Mouse (Mus musculus) kidney, adult 18-20 months (tissue): ENCODE measurements around the gene Rora.
A peak's percentile ranks its signal among the peaks of the same experiment; 100 is the strongest.

ENCODE experiments used
- DNase-seq: peaks from one replicate; pipeline ENCODE4 v3.0.0; 2021

The Rora gene

GRCm38 (mm10) chr9:68898286-68898685 lies 244.7 kb downstream of the Rora start:
- no peak for DNase-seq

- no peak for DNase-seq
These were observed 246.1 kb downstream of the Rora start for GRCm38 (mm10) chr9:68899525-68900222.

DNA sequence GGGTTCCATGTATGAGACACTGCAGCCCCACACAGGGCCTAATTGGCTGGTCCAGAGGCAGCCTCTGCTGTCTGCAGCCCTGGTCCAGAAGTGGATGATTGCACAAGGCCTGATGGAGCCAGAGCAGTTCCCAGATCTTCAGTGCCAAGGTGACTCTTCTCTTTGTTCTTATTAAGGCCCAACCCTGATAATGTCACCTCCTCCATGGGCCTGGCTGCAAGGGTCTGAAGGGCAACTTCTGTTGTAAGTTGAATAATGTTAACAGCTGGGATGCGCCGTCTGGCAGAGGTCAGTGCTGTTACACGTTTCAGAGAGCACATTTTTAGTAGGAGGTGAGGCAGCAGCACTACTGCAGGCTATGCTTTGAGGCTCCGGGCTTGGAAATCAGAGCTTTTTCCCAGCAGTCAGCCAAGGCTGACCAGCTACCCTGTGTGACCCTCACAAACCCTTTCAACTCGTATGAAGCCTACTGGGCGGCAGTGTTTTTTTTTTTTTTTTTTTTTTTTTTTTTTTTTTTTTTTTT lies 252.8 kb downstream of the Rora start:
- no peak for DNase-seq

GRCm38 (mm10) chr9:68912483-68913151 lies 259.0 kb downstream of the Rora start:
- no peak for DNase-seq

DNA sequence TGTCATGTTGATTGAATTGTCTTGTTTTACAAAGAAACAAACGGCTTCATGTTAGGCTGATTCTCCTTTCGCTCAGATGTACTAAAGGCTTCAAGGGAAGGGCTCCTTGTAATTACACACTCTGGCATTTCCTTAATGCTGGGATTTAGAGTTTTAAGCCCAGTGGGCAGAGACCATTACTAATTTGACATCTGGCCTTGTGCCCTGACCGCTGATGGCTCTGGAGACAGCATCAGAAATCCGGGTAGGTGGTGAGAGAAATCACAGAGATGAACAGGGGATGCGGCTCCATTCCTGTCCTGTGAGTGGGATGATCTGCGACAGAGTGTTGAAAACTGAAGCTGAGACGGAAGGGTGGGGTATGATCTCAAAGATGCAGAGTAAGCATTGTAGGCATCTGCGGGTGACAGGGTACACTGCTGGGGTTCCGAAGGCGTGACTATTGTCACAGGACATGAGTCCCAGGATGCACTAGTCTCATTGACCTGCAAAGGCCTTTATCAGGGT lies 259.7 kb downstream of the Rora start:
- no peak for DNase-seq

- DNase-seq = no peak
These were observed 261.1 kb downstream of the Rora start for GRCm38 (mm10) chr9:68914541-68915275.

- no peak for DNase-seq
These were observed 263.2 kb downstream of the Rora start for GRCm38 (mm10) chr9:68916741-68917140.

DNA sequence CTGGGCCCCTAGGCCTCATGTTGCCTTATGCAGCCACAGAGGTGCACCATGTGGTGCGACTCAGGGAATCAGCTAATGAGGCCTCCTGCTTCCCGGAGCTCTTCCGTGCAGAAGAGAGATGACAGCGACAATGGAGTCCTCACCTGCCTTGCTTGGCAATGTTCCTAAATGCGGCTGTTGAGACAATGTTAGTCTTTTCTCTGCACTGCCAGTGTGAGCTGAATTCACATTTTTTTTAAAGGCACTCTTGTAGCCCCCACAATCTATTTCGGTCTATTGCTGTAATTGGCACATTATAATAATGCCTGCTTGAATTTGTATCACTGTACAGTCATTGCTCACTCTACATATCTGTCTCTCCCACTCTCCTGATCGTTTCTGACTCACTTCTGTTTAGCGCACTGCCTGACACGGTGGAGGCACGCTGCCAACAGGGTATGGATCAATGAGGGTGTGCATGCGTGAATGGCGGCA lies 269.6 kb downstream of the Rora start:
- no peak for DNase-seq

GRCm38 (mm10) chr9:68926406-68926805 lies 272.8 kb downstream of the Rora start:
- DNase-seq = no peak

- no peak for DNase-seq
These were observed 279.6 kb downstream of the Rora start for GRCm38 (mm10) chr9:68933159-68933558.

- no peak for DNase-seq
These were observed 280.7 kb downstream of the Rora start for GRCm38 (mm10) chr9:68934238-68934637.

GRCm38 (mm10) chr9:68935611-68936010 lies 282.0 kb downstream of the Rora start:
- DNase-seq = no peak

DNA sequence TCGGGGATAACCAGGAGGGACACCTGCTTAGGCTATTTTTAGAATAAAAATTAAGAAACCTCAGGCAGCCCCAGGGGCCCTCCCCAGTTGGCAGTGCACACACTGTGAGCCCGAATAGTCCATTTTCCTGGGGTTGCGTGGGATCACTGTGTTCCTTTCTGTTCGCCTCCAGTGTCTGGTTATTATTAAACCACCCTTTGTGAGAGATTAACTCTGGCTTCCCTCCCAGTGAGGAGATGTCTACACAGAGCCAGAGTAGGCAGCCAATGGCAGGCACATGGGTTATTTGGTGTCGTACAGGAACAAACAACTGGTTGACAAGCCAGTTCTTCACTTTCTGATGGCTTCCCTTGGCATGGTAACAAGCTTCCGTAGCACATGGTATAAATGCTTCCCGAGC lies 287.5 kb downstream of the Rora start:
- peak; percentile 79 for DNase-seq

DNA sequence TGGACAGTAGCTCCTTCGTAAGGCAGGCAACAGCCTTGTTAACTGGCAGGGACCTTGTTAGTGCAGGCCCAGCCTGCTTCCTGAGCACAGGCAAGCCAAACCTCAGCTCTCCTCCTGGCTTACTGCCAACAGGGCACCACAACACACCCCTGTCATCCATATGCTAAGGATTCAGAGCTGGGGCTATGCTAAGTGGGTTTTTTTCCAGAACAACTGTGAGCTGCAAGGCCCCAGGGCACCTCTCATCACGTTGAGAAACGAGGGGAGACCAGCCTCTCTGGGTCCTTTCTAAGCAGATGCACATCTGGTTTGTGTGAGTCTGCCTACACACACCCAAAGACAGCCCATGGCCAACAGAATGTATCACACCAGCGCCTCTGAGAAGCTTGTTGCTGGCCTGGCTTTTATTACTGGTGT lies 289.0 kb downstream of the Rora start:
- no peak for DNase-seq

DNA sequence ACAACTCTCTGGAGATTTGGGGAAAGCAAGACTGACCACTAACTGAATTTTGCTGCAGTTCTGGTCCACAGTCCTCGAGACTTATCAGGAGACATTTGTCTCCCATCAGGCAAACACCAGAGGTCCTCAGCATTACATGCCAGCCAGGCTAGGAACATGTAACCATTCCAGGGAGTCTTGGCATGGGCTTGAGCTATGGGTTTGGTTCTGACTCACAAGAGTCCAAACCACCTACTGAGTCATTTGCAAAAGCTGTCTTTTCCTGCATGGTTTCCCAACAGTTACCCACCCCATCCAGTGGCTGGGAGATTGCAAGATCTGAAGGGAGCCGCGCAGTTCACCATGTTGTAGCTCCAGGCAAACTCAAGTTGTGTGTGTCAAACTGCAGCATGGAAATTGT lies 290.4 kb downstream of the Rora start:
- no peak for DNase-seq

- no peak for DNase-seq
These were observed 294.1 kb downstream of the Rora start for GRCm38 (mm10) chr9:68947707-68948106.

DNA sequence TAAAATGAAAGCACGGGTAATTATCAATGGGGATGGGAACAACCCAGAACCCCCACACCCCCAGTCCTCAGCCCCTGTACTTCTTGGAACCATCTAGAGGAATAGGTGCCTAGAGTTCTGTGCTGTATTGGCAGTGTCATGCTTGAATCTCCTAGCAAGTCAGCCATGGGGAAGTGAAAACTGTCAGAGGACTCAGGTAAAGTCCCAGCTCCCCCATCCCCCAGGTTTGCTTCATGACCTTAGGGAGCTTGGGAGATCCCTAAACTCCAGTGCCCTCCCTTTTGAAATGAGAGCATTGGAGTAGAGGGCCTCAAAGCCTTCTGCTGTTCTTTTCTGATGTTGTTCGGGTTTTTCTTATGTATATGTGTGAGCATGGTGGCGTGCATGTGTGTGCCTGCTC lies 294.6 kb downstream of the Rora start:
- DNase-seq = no peak

DNA sequence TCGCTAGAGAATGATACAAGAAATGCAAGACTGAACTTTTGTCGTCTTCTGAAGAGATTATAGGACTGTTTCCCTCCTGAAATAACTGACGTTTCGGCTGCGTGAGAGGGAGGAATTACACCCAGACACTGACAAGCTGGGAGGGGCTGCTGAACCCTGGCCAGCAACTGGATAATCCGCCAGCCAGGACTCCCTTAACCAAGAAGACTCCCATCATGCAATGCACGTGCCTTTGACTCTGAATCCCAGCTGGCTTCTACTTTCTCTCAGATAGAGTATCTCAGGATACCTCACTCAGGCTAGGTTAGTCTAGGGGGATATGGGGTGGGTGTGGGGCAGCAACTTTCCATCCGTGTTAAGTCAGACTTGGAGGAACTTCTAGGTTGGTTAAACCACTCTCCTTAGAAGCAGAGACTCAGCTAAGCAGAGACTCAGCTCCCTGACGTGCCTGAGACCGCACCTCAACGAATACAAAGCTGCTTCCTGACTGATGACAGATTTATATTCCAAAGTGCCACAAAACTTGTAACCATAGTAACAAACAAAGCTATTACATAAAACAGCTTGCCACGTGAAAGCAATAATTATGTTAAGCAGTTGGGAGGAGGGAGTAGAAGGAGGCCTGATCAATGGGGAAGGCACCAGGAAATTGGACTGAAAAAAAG lies 302.8 kb downstream of the Rora start:
- DNase-seq = peak; percentile 11

DNA sequence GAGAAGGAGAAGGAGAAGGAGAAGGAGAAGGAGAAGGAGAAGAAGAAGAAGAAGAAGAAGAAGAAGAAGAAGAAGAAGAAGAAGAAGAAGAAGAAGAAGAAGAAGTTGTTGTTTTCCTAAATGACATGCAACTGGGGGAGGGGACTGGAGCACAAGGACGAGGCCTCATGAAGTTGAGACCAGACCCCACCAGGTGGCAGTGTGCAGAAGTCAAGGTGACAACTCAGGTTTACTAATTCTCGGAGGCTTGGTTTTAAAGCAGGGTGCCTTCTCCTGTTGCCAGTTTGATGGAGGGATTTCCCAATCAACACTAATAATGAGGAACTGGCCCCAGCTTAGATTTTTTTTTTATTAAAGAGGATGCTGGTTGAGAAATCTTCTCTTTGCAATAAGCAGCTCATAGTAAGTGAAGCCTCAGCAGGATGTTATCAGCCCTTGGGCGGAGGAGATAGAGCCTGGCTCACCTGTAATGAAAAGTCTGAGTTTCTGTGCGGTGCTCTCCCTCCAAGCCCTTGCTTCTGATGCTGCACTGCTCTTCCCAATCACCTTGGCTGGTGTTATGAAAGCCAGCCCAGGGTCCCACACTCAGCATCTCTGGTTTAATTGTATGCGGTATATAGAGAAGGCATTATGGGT lies 303.5 kb downstream of the Rora start:
- peak; percentile 66 for DNase-seq

- no peak for DNase-seq
These were observed 304.2 kb downstream of the Rora start for GRCm38 (mm10) chr9:68957793-68958192.

DNA sequence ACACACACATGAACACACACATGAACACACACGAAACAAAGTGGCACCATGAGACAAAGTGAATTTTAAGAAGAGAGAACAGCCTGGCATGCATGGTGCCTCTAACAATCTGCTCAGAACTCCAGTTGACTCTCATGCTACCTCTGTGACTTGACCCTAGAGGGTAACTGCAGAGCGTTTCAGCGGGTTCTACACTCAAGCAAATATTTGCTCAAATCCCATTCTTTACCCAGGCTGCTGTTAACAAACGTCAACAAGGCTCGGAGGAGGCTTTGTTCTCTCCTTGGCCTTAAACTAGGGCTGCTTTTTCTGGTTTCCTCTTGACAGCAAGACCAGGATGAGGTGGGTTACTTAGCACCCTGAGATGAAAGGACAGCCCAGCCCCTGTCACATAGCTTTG lies 305.3 kb downstream of the Rora start:
- DNase-seq = no peak

DNA sequence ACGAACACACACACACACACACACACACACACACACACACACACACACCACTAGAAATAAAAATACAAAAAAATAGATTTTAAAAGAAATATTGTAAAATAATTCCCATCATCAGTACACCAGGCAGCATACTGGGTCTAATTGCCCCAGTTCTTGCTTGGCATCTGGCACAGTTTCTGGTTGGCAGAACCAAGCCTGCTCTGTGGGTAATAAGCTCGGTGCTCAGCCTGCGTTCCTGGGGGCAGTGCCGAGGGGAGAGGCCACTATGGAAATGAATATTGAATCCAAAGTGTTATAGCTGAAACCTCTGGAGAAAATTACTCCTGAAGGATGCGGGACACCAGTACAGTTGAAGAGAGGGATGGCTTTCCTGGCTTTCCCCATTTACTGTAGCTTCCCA lies 310.3 kb downstream of the Rora start:
- DNase-seq = no peak
